Mouse (Mus musculus) ES-E14 (cell line): ENCODE measurements around the gene A3galt2.

Experiments used
- MAFK ChIP-seq: IDR thresholded peaks from 2 replicates; pipeline ENCODE4 v1.6.1; 2014; ENCODE audit warnings: mild to moderate bottlenecking, low read depth, low read length, inconsistent platforms; ENCODE audit not compliant: insufficient read depth
- ZC3H11A ChIP-seq: IDR thresholded peaks from 2 replicates; pipeline ENCODE4 v1.6.1; 2012; ENCODE audit warnings: low read depth, mild to moderate bottlenecking, inconsistent platforms, low read length, borderline replicate concordance
- ZNF384 ChIP-seq: IDR thresholded peaks from 2 replicates; pipeline ENCODE4 v1.6.1; 2012; ENCODE audit warnings: low read depth, low read length, inconsistent platforms

GRCm38 (mm10) chr4:128760029-128760428, 4.9 kb downstream of the A3galt2 start:
- no peak for TF ChIP-seq MAFK
- TF ChIP-seq ZNF384: no peak
- TF ChIP-seq ZC3H11A: no peak
